Mouse (Mus musculus): Measurements from ENCODE around the gene Rabif.

Rabif gene

GRCm38 (mm10) chr1:134494428-134495215 is at the start of gene Rabif:
Gene Rabif (plus strand): TSS chr1:134494648.
- WGBS = under 1% methylated on average over 58 of the region's 58 CpGs

- 90% methylated on average over 2 of the region's 2 CpGs for WGBS
Observed at GRCm38 (mm10) chr1:134445418-134445817, 49.0 kb upstream of the Rabif start.

DNA sequence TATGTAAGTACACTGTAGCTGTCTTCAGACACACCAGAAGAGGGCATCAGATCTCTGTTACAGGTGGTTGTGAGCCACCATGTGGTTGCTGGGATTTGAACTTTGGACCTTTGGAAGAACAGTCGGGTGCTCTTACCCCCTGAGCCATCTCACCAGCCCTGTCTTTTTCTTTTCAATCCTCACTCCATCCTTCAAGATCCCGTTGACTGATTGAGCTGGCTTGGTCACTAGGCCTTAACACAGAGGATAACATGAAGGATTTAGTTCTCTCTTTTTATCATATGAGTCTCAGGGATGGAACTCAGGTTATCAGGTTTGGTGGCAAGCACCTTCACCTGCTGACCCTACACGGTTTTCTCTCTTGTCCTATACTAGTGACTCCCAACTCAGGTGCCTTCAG is 45.9 kb upstream of the Rabif start:
- 76% methylated on average over 3 of the region's 3 CpGs for WGBS

DNA sequence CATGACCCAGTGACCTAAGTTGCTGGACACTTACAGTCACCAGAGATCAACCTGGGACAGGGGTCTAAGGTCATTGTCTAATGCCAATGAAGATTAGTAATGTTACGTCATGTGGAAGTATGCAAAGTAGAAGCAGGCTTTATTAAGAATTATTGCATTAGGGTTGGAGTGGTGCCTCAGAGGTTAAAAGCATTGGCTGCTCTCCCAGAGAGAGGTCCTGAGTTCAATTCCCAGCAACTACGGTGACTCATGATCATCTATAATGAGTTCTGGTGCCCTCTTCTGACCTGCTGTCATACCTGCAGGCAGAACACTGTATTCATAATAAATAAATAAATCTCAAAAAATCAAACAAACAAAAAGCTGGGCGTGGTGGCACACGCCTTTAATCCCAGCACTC is 44.2 kb upstream of the Rabif start:
- WGBS = 86% methylated on average over 4 of the region's 4 CpGs

DNA sequence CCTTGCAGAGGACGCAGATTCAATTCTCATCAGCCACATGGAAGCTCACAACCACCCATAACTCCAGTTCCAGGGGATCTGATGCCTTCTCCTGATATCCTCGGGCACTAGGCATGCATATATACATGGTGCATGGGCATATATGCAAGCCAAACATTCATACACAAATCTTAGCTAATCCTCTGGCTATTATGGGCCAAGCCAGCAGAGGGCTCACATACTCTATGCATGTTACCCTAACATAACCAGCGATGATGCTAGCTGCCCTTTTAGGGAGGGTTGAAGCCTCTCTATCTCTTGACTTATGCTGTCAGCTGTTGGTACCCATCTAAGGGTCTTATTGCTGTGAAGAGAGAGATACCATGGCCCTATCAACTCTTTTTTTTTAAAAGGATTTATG is 43.5 kb upstream of the Rabif start:
- 35% methylated on average over 3 of the region's 3 CpGs for WGBS

GRCm38 (mm10) chr1:134454904-134455824 is 39.3 kb upstream of the Rabif start, which contains the start of gene Klhl12:
Gene Klhl12 (plus strand): TSS chr1:134455531.
- WGBS = under 1% methylated on average over 59 of the region's 61 CpGs

GRCm38 (mm10) chr1:134456060-134456459 is 38.4 kb upstream of the Rabif start:
- 20% methylated on average over 5 of the region's 5 CpGs for WGBS

- WGBS = 90% methylated on average over 7 of the region's 7 CpGs
Observed at GRCm38 (mm10) chr1:134458139-134458727, 36.2 kb upstream of the Rabif start.

GRCm38 (mm10) chr1:134460294-134461284 is 33.9 kb upstream of the Rabif start:
- 75% methylated on average over 1 of the region's 1 CpGs for WGBS

- WGBS = 93% methylated on average over 2 of the region's 2 CpGs
Observed at GRCm38 (mm10) chr1:134484623-134485022, 9.8 kb upstream of the Rabif start.

GRCm38 (mm10) chr1:134490903-134491801 is 3.3 kb upstream of the Rabif start:
- 88% methylated on average over 6 of the region's 6 CpGs for WGBS

GRCm38 (mm10) chr1:134492276-134492675 is 2.2 kb upstream of the Rabif start:
- WGBS = 63% methylated on average over 7 of the region's 7 CpGs

DNA sequence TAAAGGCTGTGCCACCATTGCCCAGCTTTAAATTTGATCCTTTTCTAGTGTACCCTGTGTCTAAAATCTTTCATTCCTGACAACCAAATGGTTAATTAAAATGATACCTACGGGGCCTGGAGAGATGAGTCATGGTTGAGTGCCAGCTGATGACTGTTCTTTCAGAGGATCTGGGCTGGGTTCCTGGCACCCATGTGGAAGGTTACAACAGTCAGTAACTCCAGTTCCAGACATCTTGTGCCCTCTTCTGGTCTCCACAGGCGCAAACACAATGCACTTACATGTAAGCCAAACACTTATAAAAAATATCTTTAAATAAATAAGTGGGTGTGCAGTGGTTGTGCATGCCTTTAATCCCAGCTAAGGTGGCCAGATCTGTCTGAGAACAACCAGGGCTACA is 952 bp upstream of the Rabif start:
- 62% methylated on average over 2 of the region's 2 CpGs for WGBS

DNA sequence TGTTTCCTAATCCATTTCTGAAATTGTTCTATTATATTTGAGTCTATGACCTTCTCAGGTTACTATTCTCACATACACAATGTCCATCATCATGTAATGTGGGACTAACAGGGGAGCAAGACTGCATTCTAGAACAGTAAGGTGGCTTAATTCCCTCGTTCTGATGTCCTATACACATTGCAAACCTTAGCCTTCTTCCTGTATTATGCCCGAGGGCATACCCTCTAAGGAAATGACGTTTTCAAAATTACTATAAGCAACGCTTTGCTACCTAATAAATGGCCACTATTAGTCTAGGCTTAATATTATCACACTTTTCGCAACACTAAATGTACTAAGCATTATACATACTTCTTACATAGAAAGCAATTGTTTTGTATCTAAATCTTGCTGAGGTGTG is 492 bp upstream of the Rabif start:
- WGBS = 11% methylated on average over 5 of the region's 5 CpGs

DNA sequence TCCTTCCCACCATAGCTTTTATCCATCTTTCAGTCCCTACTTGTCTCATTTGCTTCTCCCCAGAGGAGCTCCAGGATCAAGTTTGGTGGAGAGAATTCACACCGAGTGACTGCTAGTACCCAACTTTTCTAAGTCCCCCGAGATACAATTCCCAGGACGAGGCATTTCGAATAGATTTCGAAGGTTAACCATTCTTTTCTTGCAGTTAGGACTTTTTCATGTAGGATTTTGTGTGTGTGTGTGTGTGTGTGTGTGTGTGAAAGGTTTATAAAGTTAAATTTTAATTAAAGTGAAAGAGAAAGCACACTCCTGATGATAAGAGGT is 730 bp downstream of the Rabif start:
- 9% methylated on average over 5 of the region's 5 CpGs for WGBS

- 80% methylated on average over 10 of the region's 10 CpGs for WGBS
Observed at GRCm38 (mm10) chr1:134495991-134496390, 1.5 kb downstream of the Rabif start.

DNA sequence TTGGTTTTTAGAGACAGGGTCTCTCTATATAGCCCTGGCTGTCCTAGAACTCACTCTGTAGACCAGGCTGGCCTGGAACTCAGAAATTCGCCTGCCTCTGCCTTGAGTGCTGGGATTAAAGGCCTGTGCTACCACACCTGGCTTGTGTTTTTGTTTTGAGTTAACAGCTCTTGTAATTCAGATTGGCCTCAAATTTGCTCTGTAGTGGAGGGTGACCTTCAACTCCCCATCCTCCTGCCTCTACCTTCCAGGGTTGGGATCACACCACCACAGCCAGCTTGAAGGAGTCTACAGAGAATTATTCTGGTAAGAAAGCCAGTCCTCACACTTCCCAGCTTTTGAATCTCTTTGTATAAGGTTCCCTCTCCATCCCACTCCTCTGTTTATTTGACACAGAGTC is 6.5 kb downstream of the Rabif start:
- WGBS = 86% methylated on average over 1 of the region's 1 CpGs

GRCm38 (mm10) chr1:134506201-134506600 is 11.8 kb downstream of the Rabif start:
- WGBS = 95% methylated on average over 8 of the region's 8 CpGs

DNA sequence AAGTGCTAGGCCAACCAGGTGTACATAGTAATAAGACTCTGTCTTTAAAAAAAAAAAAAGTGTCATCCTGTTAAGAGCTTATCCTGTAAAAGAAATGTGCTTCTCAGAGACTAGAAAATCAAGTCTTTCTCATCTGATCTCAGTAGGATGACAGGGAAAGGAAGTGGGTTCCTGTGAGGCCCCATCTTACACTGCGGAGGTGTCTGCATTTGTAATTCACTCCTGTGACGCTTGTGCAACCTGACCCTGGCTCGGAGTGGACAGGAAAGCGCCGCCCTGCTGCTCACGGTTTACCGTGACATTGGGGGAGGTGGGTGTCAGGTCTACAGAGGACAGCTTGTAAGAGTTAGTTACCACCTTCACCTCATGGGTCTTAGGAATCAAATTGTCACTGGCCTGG is 15.6 kb downstream of the Rabif start:
- 78% methylated on average over 7 of the region's 7 CpGs for WGBS

DNA sequence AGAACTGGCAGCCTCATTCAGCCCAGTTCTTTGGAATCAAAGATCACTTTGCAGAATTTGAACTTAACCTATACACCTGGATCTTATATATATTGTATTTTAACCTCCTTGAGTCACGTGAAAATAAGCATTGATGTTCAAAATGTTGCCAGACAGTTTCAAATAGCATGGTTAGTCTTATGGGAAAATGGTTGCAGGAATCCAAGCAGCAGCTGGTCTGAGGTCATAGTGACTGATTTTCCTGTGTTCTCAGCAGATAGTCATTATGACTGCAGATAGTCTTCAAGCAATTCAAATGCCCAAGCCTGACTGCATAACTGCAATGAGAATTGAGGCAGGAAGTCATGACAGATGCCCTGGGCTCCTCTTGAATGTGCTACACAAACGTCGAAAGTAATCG is 17.7 kb downstream of the Rabif start:
- WGBS = 69% methylated on average over 4 of the region's 4 CpGs

All from cerebral cortex, adult 2 months (tissue).